1 mouse cellular context compared by ENCODE assay signal in the genomic region with DNA sequence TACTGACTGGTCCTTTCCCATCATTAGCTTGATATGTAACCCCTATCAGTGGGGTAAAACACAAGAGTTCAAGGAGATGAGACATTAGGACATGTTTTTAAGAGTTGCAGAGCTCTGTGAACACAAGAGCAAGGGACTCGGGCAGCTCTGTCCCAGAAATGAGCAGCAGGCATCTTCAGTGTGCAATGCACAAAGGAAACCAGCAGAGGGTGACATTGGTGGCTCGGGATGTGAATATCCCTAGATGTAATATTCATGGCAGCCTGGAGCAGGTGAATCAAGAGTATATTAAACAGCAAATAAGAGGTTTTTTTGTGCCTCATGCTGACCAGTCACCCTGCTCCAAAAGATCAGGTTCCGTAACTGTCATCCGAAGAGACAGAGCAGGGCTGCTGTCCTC.
TF ChIP-seq lines count a peak whose summit lies in the region.

No protein-coding gene starts in this region.

TF ChIP-seq in CH12.LX, 34 proteins besides CTCF, POLR2A, EP300 and RAD21:
- TF ChIP-seq MYC (IDR thresholded peaks at IDR 0.05; ENCODE audit: low read depth, low read length) (no peak), ZNF384 (IDR thresholded peaks at IDR 0.05; ENCODE audit: low read depth, low read length) (no peak), USF1 (IDR thresholded peaks at IDR 0.05; ENCODE audit: low read depth, low read length) (no peak), MAZ (IDR thresholded peaks at IDR 0.05; ENCODE audit: low read depth, low read length) (no peak), SMC3 (IDR thresholded peaks at IDR 0.05; ENCODE audit: low read depth, low read length) (peak; percentile 62), MAFK (IDR thresholded peaks at IDR 0.05; ENCODE audit: insufficient replicate concordance, low read length) (no peak)
